Mouse (Mus musculus): ENCODE measurements around the gene Hspb9.

- TF ChIP-seq FLI1 (IDR thresholded peaks at IDR 0.05; ENCODE audit: low read length) (no peak), GATA1 (IDR thresholded peaks at IDR 0.05; ENCODE audit: borderline replicate concordance, low read length) (no peak)
Measured at GRCm38 (mm10) chr11:100730477-100731205, 17.0 kb downstream of the Hspb9 start.

All from megakaryocyte, embryonic 14.5 days (primary cell).